Mouse (Mus musculus) spleen, adult 2 months (tissue): Measurements from ENCODE around the gene Tex19.1. TPM values are rescaled to one million over a fixed set of nuclear protein-coding genes. Genes with fewer than 3 reads are reported as not detected.

Experiments
- DNase-seq, 2 experiments: peaks; one replicate each; pipeline versions ENCODE4 v3.0.0 to v3.0.0-alpha.2; 2012 to 2021; ENCODE audit warnings: low spot score in 2 of 2, low read depth in 1 of 2
- H3K27ac ChIP-seq: fragments of 200-500 bp; 2 replicates; pipeline ENCODE4 v1.5.1; 2012; ENCODE audit warnings: low read length, inconsistent platforms; ENCODE audit not compliant: insufficient read depth
- H3K27me3 ChIP-seq: fragments of 200-500 bp; 2 replicates; pipeline ENCODE4 v1.6.1; 2012; ENCODE audit warnings: mild to moderate bottlenecking, moderate library complexity, low read length, inconsistent platforms; ENCODE audit not compliant: control insufficient read depth, insufficient read depth
- H3K36me3 ChIP-seq: fragments of 200-500 bp; 2 replicates; pipeline ENCODE4 v1.6.1; 2012; ENCODE audit warnings: mild to moderate bottlenecking, low read length, inconsistent platforms; ENCODE audit not compliant: control insufficient read depth, insufficient read depth
- H3K4me1 ChIP-seq: fragments of 200-500 bp; 2 replicates; pipeline ENCODE4 v1.6.1; 2011; ENCODE audit warnings: inconsistent platforms; ENCODE audit not compliant: control insufficient read depth, insufficient read depth, insufficient read length
- H3K4me3 ChIP-seq: fragments of 200-500 bp; 2 replicates; pipeline ENCODE4 v1.5.1; 2011; ENCODE audit warnings: mild to moderate bottlenecking, inconsistent platforms; ENCODE audit not compliant: insufficient read depth, insufficient read length; ENCODE audit errors: extremely low read depth
- CTCF ChIP-seq: fragments of 200-500 bp; IDR thresholded peaks from 2 replicates; pipeline ENCODE4 v1.5.1; 2011; ENCODE audit warnings: mild to moderate bottlenecking, inconsistent platforms; ENCODE audit not compliant: insufficient read depth, insufficient read length, insufficient replicate concordance; ENCODE audit errors: extremely low read depth
- POLR2A ChIP-seq: fragments of 200-500 bp; IDR thresholded peaks from 2 replicates; pipeline ENCODE4 v1.6.1; 2011; ENCODE audit warnings: low read depth, low read length, inconsistent platforms
- WGBS: fragments of 180-500 bp; shearing (Covaris S2); methylation state at CpG from one replicate; pipeline ENCODE4 v1.1.7; 2018; 5-methylcytosine and 5-hydroxymethylcytosine counted together
- polyA plus RNA-seq: library from polyadenylated mRNA; depleted of rRNA; stranded (reverse); fragments of >200 nt; gene quantifications from 2 replicates; pipeline ENCODE4 v1.2.3, GENCODE M21; 2012

Gene Tex19.1
- polyA plus RNA-seq, 1 experiment = not detected

DNA sequence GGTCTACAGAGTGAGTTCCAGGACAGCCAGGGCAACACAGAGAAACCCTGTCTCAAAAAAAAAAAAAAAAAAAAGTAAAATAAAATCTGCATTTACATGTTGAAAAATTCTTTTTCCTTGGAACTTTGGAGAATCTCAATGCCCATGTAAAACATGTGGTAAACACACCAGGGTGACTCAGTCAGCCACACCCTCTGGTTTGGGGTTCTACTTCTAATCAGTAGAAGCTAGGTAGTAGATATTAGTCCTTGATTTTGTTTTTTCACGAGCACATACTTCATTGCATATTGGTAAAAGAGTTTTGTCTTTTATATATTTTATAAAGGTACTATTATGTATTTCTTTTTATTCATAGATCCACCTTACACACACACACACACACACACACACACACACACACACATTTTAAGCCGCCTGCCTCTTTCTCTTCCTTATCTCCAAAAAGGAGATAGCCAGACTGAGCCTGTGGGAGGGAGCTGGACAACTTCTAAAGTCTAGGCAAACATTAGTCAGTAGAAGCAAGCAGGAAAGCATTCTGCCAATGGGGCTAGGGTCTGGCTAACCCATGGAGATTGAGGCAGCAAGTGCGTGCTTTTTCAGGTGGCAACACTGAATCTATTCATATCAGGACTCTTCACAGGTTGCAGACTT is 20.3 kb upstream of the Tex19.1 start:
- Histone ChIP-seq H3K27me3 (no peaks in the 10 kb centered on the region), H3K27ac (no peak overlapping the region), H3K4me1 (no peaks in the 10 kb centered on the region), H3K36me3 (no peaks in the 10 kb centered on the region), H3K4me3 (no peak overlapping the region)
- 86% methylated on average over 3 of the region's 3 CpGs for WGBS
- TF ChIP-seq POLR2A (no peak), CTCF (no peak)
- no peak for DNase-seq

GRCm38 (mm10) chr11:121126395-121126794 is 19.5 kb upstream of the Tex19.1 start:
- 70% methylated on average over 1 of the region's 1 CpGs for WGBS
- TF ChIP-seq CTCF (no peak), POLR2A (no peak)
- Histone ChIP-seq H3K36me3 (no peaks in the 10 kb centered on the region), H3K4me3 (no peak overlapping the region), H3K4me1 (no peaks in the 10 kb centered on the region), H3K27ac (no peak overlapping the region), H3K27me3 (no peaks in the 10 kb centered on the region)
- DNase-seq = no peak

DNA sequence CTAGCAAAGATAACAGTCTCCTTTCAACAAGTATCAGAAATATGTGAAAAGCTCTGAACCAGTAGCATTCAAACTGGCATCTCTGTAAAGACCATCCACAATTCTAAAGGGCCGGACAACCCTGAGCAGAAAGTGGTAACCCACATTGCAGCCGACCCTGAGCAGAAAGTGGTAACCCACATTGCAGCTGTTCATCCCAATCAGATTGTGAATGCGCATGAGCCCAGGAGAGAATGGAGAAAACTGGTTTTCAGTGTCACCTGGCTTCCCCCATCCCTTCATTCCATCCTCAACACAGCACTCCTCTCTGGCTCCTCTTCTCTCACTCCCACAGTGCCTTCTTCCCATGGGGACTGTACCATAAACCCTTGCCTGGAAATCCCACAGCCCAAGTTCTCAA is 18.5 kb upstream of the Tex19.1 start:
- Histone ChIP-seq H3K4me1 (no peaks in the 10 kb centered on the region), H3K36me3 (no peaks in the 10 kb centered on the region), H3K27me3 (no peaks in the 10 kb centered on the region), H3K4me3 (no peak overlapping the region), H3K27ac (no peak overlapping the region)
- WGBS = 78% methylated on average over 3 of the region's 3 CpGs
- TF ChIP-seq CTCF (no peak), POLR2A (no peak)
- no peak for DNase-seq

DNA sequence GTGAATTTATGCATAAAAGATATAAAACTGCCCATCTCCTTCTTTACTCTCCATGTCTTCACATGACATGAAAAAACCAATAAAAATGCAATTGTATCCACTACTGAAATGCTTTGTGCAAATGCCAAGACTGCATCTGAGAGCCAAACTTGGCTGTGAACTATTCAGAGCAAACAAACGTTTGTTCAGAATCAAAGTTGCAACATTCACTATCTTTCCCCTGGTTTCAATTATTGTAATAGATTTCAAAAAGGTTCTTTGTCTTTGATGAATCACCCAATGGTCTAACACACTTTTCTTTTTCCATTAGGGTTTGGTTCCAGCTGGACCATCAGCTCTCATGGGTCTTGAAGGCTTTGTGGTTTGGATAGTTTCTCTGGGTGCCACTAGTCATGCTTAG is 16.3 kb upstream of the Tex19.1 start:
- Histone ChIP-seq H3K27ac (no peak overlapping the region), H3K4me3 (no peak overlapping the region), H3K4me1 (no peaks in the 10 kb centered on the region), H3K36me3 (no peaks in the 10 kb centered on the region), H3K27me3 (no peaks in the 10 kb centered on the region)
- WGBS = 69% methylated on average over 1 of the region's 1 CpGs
- DNase-seq = no peak
- TF ChIP-seq CTCF = no peak
- TF ChIP-seq POLR2A = no peak

GRCm38 (mm10) chr11:121134600-121134999 is 11.3 kb upstream of the Tex19.1 start:
- Histone ChIP-seq H3K36me3 (no peaks in the 10 kb centered on the region), H3K4me3 (no peak overlapping the region), H3K27ac (no peak overlapping the region), H3K4me1 (no peaks in the 10 kb centered on the region), H3K27me3 (no peaks in the 10 kb centered on the region)
- TF ChIP-seq POLR2A = no peak
- no peak for TF ChIP-seq CTCF
- 66% methylated on average over 1 of the region's 1 CpGs for WGBS
- DNase-seq = no peak

GRCm38 (mm10) chr11:121137682-121138081 is 8.3 kb upstream of the Tex19.1 start:
- WGBS = 84% methylated on average over 5 of the region's 5 CpGs
- H3K27ac ChIP-seq = no peak overlapping the region

GRCm38 (mm10) chr11:121138732-121139131 is 7.2 kb upstream of the Tex19.1 start:
- DNase-seq = no peak
- Histone ChIP-seq H3K27me3 (no peaks in the 10 kb centered on the region), H3K4me3 (no peak overlapping the region), H3K36me3 (no peaks in the 10 kb centered on the region), H3K27ac (no peak overlapping the region), H3K4me1 (no peaks in the 10 kb centered on the region)
- TF ChIP-seq CTCF (no peak), POLR2A (no peak)
- 52% methylated on average over 6 of the region's 6 CpGs for WGBS

More at GRCm38 (mm10) chr11:121137682-121138081, 8.3 kb upstream of the Tex19.1 start:
- H3K36me3 ChIP-seq = no peaks in the 10 kb centered on the region
- H3K4me3 ChIP-seq = no peak overlapping the region
- no peaks in the 10 kb centered on the region for H3K27me3 ChIP-seq
- TF ChIP-seq POLR2A = no peak
- TF ChIP-seq CTCF = no peak
- no peak for DNase-seq
- H3K4me1 ChIP-seq = no peaks in the 10 kb centered on the region
